Mouse (Mus musculus) midbrain, postnatal 0 days (tissue): Measurements from ENCODE around the gene Llcfc1. TPM values are rescaled to one million over a fixed set of nuclear protein-coding genes. Genes with fewer than 3 reads are reported as not detected.

ENCODE experiments used
- ATAC-seq: fragments of 200-750 bp; cut with Nextera tagmentation; 2 replicates; pipeline ENCODE4 v1.8.0; 2017; ENCODE audit warnings: moderate number of reproducible peaks, mild to moderate bottlenecking, moderate TSS enrichment, moderate library complexity; ENCODE audit not compliant: low FRiP score
- DNase-seq: peaks from one replicate; pipeline ENCODE4 v3.0.0-alpha.2; 2015; ENCODE audit warnings: low spot score
- H3K27ac ChIP-seq: fragments of 300-500 bp; sonication (generic); 2 replicates; pipeline ENCODE4 v1.5.1; 2014; ENCODE audit warnings: low read depth, mild to moderate bottlenecking, low read length, mixed read lengths
- H3K27me3 ChIP-seq: fragments of 300-500 bp; sonication (generic); 2 replicates; pipeline ENCODE4 v1.6.1; 2014; ENCODE audit warnings: low read length, control low read depth, mixed read lengths; ENCODE audit not compliant: insufficient read depth
- H3K36me3 ChIP-seq: fragments of 300-500 bp; sonication (generic); 2 replicates; pipeline ENCODE4 v1.6.1; 2014; ENCODE audit warnings: low read length, control low read depth, mixed read lengths; ENCODE audit not compliant: insufficient read depth
- H3K4me1 ChIP-seq: fragments of 300-500 bp; sonication (generic); 2 replicates; pipeline ENCODE4 v1.6.1; 2014; ENCODE audit warnings: mild to moderate bottlenecking, control low read depth, antibody characterized with exemption, low read length, mixed read lengths; ENCODE audit not compliant: insufficient read depth
- H3K4me2 ChIP-seq: fragments of 300-500 bp; sonication (generic); 2 replicates; pipeline ENCODE4 v1.6.1; 2014; ENCODE audit warnings: low read depth, mild to moderate bottlenecking, low read length, mixed read lengths; ENCODE audit not compliant: poor library complexity, severe bottlenecking
- H3K4me3 ChIP-seq: fragments of 300-500 bp; sonication (generic); 2 replicates; pipeline ENCODE4 v1.5.1; 2014; ENCODE audit warnings: low read depth, mild to moderate bottlenecking, low read length, moderate library complexity
- H3K9ac ChIP-seq: fragments of 300-500 bp; sonication (generic); replicated peaks from 2 replicates; pipeline ENCODE4 v1.6.1; 2014; ENCODE audit warnings: mild to moderate bottlenecking, low read length, moderate library complexity, mixed read lengths; ENCODE audit not compliant: poor library complexity, severe bottlenecking
- H3K9me3 ChIP-seq: fragments of 300-500 bp; sonication (generic); 2 replicates; pipeline ENCODE4 v1.6.1; 2016; ENCODE audit warnings: low read length, control low read depth
- CTCF ChIP-seq: IDR thresholded peaks from 2 replicates; pipeline ENCODE4 v1.5.1; 2016; ENCODE audit warnings: antibody characterized with exemption, mild to moderate bottlenecking
- WGBS: fragments of 180-500 bp; shearing (Covaris S2); extraction: QIAGEN DNeasy Blood & Tissue Kit; methylation state at CpG from one replicate; pipeline ENCODE4 v1.1.7; 2014; 5-methylcytosine and 5-hydroxymethylcytosine counted together
- polyA plus RNA-seq: library from polyadenylated mRNA; unstranded; fragments of >200 nt; fragmentation: Nextera tagmentation; extraction: Ambion mirVana; gene quantifications from 2 replicates; pipeline ENCODE4 v1.2.1, GENCODE M21; 2015
- total RNA-seq: library from RNA; depleted of rRNA; stranded (reverse); fragments of >200 nt; gene quantifications from 2 replicates; pipeline ENCODE4 v1.2.3, GENCODE M21; 2014; rRNA removed

Gene Llcfc1
- total RNA-seq (not detected in 2 replicates), polyA plus RNA-seq (not detected in 2 replicates)

DNA sequence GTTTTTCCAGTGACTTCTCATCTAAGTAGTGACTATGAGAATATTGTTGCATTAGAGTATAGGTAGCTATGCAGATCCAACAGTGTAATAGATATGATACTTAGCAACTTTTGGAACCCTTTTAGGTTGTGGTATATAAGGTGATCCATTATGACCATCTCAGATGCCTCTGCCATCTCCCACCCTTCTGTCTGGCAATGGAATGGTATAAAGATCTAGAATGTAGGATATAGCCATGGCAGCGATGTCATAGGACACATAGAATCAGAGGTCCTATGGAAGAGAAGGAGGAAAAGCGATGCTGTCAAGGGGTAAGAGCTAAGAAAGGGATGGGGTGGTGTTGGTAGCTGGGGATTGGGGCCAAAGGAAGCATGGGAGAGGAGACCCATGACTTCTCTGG lies at the start of gene Llcfc1:
Gene Llcfc1, plus strand, starts transcription at position 301 of the 400 bp plus-strand sequence.
- Histone ChIP-seq H3K4me2 (no peak within 1 kb of the TSS), H3K27ac (no peak within 1 kb of the TSS), H3K27me3 (no peaks in the 10 kb centered on the region), H3K9me3 (no peaks in the 10 kb centered on the region), H3K9ac (no peak within 1 kb of the TSS), H3K36me3 (no peaks in the 10 kb centered on the region), H3K4me1 (no peaks in the 10 kb centered on the region), H3K4me3 (no peak within 1 kb of the TSS)
- 97% methylated on average over 2 of the region's 2 CpGs for WGBS
- no peak for DNase-seq
- TF ChIP-seq CTCF: no peak
- no peak for ATAC-seq

DNA sequence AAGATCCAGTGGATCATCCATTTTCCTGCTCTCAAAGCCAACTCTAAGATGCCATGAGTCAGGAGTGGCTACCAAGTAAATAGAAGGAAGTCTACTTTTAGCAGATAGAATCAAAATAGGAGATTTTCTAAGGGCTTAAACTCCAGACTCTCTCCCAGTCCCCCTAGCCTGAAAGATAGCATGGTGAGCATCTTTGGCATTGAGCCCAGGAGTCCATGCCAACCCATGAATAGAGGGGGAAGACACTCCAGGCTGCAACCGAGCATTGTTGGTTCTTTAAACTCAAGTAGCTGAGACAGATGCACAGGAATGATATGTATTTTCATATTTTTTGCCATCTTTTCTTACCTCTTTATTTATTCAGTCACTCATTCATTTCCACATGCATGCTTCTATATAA lies 49.0 kb upstream of the Llcfc1 start:
- H3K4me2 ChIP-seq: no peak overlapping the region
- 38% methylated on average over 1 of the region's 1 CpGs for WGBS
- no peaks in the 10 kb centered on the region for H3K9me3 ChIP-seq
- no peaks in the 10 kb centered on the region for H3K4me1 ChIP-seq
- H3K27ac ChIP-seq: no peak overlapping the region
- no peak overlapping the region for H3K4me3 ChIP-seq
- no peaks in the 10 kb centered on the region for H3K27me3 ChIP-seq
- TF ChIP-seq CTCF: no peak
- no peaks in the 10 kb centered on the region for H3K36me3 ChIP-seq
- H3K9ac ChIP-seq: no peak overlapping the region
- ATAC-seq (no peak), DNase-seq (peak; percentile 33)

DNA sequence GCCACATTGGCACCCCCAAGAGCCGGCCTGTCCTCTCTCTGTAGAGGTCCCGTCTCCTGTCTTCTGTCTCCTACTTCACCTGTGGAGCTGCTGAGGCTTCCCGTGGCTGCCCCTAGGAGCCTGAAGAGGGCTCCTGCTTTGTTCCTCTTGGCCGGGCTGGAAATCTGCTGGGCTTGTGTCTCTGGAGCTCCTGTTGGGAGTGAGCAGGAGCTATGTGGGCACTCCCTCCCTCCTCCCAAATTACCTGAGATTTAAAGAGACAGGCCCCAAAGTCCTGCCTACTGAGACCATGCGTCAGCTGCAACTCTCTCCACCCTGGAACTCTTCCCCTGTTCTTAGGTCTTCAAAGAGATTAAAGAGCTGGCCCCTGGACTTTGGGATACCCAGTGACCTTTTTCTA lies 48.1 kb upstream of the Llcfc1 start, which contains the start of gene Trpv6:
Gene Trpv6, minus strand, starts transcription at position 228 of the 400 bp plus-strand sequence.
- Histone ChIP-seq H3K4me3 (no peak within 1 kb of the TSS), H3K9ac (no peak within 1 kb of the TSS), H3K27me3 (no peaks in the 10 kb centered on the region), H3K9me3 (no peaks in the 10 kb centered on the region), H3K27ac (no peak within 1 kb of the TSS), H3K36me3 (no peaks in the 10 kb centered on the region), H3K4me2 (no peak within 1 kb of the TSS), H3K4me1 (no peaks in the 10 kb centered on the region)
- TF ChIP-seq CTCF: no peak
- no peak for ATAC-seq
- DNase-seq: no peak
- 33% methylated on average over 5 of the region's 5 CpGs for WGBS

DNA sequence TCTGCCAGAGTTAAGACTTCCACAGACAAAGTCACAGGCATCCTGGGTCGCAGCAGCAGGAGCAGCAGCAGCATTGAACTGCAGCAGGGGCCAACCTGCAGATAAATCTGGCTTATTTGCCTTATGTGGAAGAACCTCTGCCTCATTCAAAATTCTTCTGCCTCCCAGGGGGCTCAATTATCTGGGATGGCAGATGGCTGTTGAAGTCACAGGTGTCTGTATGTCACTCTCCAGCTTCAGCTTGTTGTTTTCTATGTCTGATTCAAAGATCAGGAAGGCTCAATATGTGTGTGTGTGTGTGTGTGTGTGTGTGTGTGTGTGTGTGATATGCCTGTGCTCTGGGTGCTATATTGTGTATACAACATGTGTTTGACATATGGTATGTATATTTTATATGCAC lies 46.8 kb upstream of the Llcfc1 start:
- Histone ChIP-seq H3K4me2 (no peak overlapping the region), H3K9ac (no peak overlapping the region), H3K4me1 (no peaks in the 10 kb centered on the region), H3K27me3 (no peaks in the 10 kb centered on the region), H3K9me3 (no peaks in the 10 kb centered on the region), H3K4me3 (no peak overlapping the region), H3K27ac (no peak overlapping the region), H3K36me3 (no peaks in the 10 kb centered on the region)
- DNase-seq (peak; percentile 5), ATAC-seq (no peak)
- 23% methylated on average over 1 of the region's 1 CpGs for WGBS
- no peak for TF ChIP-seq CTCF

DNA sequence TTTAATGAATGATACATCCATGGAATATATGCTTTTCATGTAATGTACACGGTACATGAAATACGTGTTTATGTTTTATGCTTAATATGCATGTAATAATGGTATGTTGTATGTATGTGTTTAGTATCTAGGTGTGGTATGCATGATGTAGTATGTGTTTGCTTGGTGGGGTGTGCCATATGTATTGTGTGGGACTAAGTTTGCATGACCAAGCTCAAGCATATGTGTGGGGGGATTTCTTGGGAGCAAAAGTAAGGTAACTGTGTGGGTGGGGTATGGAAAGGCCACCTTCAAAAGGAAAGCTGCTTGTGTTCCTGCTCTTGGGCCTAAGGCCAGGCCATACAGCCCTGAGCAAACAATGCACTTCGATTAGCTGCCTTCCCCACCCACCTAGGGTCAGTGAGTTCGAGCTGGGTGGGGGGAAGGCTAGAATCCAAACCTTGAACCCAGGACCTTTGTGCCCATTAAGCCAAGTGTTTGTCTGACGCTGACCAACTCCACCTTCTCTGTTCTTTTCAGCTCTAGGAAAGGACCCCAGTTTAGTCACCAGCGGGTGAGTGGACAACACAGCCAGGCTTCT lies 46.2 kb upstream of the Llcfc1 start:
- no peak for DNase-seq
- 78% methylated on average over 6 of the region's 6 CpGs for WGBS
- no peaks in the 10 kb centered on the region for H3K36me3 ChIP-seq
- H3K9ac ChIP-seq: no peak overlapping the region
- no peak overlapping the region for H3K4me3 ChIP-seq
- no peaks in the 10 kb centered on the region for H3K4me1 ChIP-seq
- no peak overlapping the region for H3K27ac ChIP-seq
- TF ChIP-seq CTCF: no peak
- no peaks in the 10 kb centered on the region for H3K9me3 ChIP-seq
- ATAC-seq: no peak
- H3K4me2 ChIP-seq: no peak overlapping the region
- no peaks in the 10 kb centered on the region for H3K27me3 ChIP-seq

DNA sequence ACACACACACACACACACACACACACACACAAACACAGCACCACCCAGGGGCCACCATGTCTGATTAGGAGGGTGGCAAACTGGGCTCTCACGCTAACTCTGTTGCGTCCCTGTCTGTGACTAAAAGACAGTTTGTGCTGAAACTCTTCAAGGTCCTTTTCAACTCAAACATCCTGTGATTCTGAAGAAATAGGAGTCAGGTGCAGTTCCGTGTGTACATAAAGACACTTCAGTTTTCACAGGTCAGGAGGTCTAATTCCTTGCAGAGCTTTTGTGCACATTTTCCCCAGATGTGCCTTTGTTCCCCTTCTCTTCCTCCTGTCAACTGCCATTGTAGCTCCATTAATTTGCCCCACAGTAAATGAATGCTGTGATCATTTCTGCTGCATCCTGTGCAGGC lies 43.8 kb upstream of the Llcfc1 start:
- no peak overlapping the region for H3K9ac ChIP-seq
- no peaks in the 10 kb centered on the region for H3K36me3 ChIP-seq
- H3K4me1 ChIP-seq: no peaks in the 10 kb centered on the region
- no peak for TF ChIP-seq CTCF
- H3K27ac ChIP-seq: no peak overlapping the region
- H3K4me3 ChIP-seq: no peak overlapping the region
- DNase-seq: no peak
- H3K27me3 ChIP-seq: no peaks in the 10 kb centered on the region
- ATAC-seq: no peak
- H3K4me2 ChIP-seq: no peak overlapping the region
- H3K9me3 ChIP-seq: no peaks in the 10 kb centered on the region
- WGBS: 68% methylated on average over 3 of the region's 3 CpGs
